Mouse (Mus musculus): ENCODE results near the gene Mapk3.

DNA sequence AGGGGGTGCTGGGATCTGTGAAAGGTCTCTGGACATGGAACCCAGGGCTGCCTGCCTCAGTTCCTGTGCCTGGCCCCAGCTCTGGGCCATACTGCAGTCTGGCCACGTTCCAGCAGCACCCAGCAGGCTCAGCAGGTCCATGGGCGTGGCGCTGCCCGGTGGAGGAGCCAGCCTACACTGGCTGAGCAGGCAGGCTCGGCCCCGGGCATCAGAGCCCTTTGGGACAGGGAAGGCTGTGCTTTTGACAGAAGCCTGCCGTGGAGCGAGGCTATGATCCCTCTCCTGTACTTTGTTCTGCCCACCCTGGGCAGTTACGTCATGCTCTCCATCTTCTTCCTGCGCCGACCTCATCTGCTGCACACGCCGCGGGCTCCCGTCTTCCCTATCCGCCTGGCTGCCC, 6.8 kb downstream of the Mapk3 start, which contains the start of gene Gdpd3:
- TF ChIP-seq CTCF (IDR thresholded peaks at IDR 0.05; ENCODE audit: low read depth) (no peak), EP300 (IDR thresholded peaks at IDR 0.05; ENCODE audit: low read depth) (no peak)
